Comparison of ENCODE assay signal across 8 mouse cellular contexts in genomic region chr4:135128841-135129520, GRCm38 (mm10). TPM values are rescaled to one million over a fixed set of nuclear protein-coding genes. Genes with fewer than 3 reads are reported as not detected.
DNase-seq lines count a peak whose midpoint lies in the region; ATAC-seq and TF ChIP-seq lines count a peak whose summit lies in the region.

No protein-coding gene starts in this region.

- no peak for TF ChIP-seq CTCF in lung, adult 2 months (IDR thresholded peaks at IDR 0.05; ENCODE audit: insufficient read depth, low read length)

- H3K36me3 ChIP-seq in lung, embryonic 15.5 days = no peaks in the 10 kb centered on the region
- H3K36me3 ChIP-seq in hindbrain, embryonic 14.5 days (replicated peaks; ENCODE audit: control insufficient read depth, insufficient read depth) = no peaks in the 10 kb centered on the region
- H3K36me3 ChIP-seq in stomach, embryonic 15.5 days = no peaks in the 10 kb centered on the region

- DNase-seq in lung, adult 2 months = no peak
- peak; percentile 50 for DNase-seq in hindbrain, embryonic 14.5 days (ENCODE audit: low spot score)
- DNase-seq in urinary bladder, adult 18-20 months (ENCODE audit: low spot score in 2 of 2) = no peak
- no peak for DNase-seq in frontal cortex, adult 2 months (ENCODE audit: extremely low spot score in 1 of 2, low spot score in 1 of 2)

- H3K4me1 ChIP-seq in lung, embryonic 15.5 days = no peaks in the 10 kb centered on the region
- no peaks in the 10 kb centered on the region for H3K4me1 ChIP-seq in lung, adult 2 months (ENCODE audit: control insufficient read depth, insufficient read depth, low read length)
- peaks cover 7% of the 10 kb centered on the region; the same call in 1 of the 2 replicates for H3K4me1 ChIP-seq in hindbrain, embryonic 14.5 days (replicated peaks; ENCODE audit: control insufficient read depth, insufficient read depth, low read length)
- 0 out of 2 replicates have a peak, but pooled peaks cover 8% of the 10 kb centered on the region for H3K4me1 ChIP-seq in stomach, embryonic 15.5 days

- H3K4me2 ChIP-seq in lung, embryonic 15.5 days = peak overlapping the region; percentile 48
- H3K4me2 ChIP-seq in hindbrain, embryonic 14.5 days (replicated peaks) = peak overlapping the region; percentile 55
- H3K4me2 ChIP-seq in stomach, embryonic 15.5 days = peak overlapping the region; percentile 46

- H3K27ac ChIP-seq in lung, embryonic 15.5 days = no peak overlapping the region
- H3K27ac ChIP-seq in hindbrain, embryonic 14.5 days = no peak overlapping the region
- H3K27ac ChIP-seq in stomach, embryonic 15.5 days = no peak overlapping the region

- no peaks in the 10 kb centered on the region for H3K9me3 ChIP-seq in lung, embryonic 15.5 days
- H3K9me3 ChIP-seq in hindbrain, embryonic 14.5 days (ENCODE audit: control insufficient read depth, low read length) = no peaks in the 10 kb centered on the region
- H3K9me3 ChIP-seq in stomach, embryonic 15.5 days = no peaks in the 10 kb centered on the region

- no peak overlapping the region for H3K9ac ChIP-seq in lung, embryonic 15.5 days
- H3K9ac ChIP-seq in hindbrain, embryonic 14.5 days = peak overlapping the region; percentile 55
- H3K9ac ChIP-seq in stomach, embryonic 15.5 days = no peak overlapping the region

- WGBS in lung, embryonic 15.5 days = 15% methylated on average over 22 of the region's 22 CpGs
- WGBS in lung, adult 2 months = 21% methylated on average over 22 of the region's 22 CpGs
- WGBS in hindbrain, embryonic 14.5 days = 20% methylated on average over 22 of the region's 22 CpGs
- 16% methylated on average over 22 of the region's 22 CpGs for WGBS in stomach, embryonic 15.5 days

- H3K27me3 ChIP-seq in lung, embryonic 15.5 days = peaks cover 15% of the 10 kb centered on the region; the same call in 1 of the 2 replicates
- peaks cover 5% of the 10 kb centered on the region for H3K27me3 ChIP-seq in hindbrain, embryonic 14.5 days (ENCODE audit: control insufficient read depth, insufficient read depth, low read length)
- H3K27me3 ChIP-seq in stomach, embryonic 15.5 days (replicated peaks) = 0 out of 2 replicates have a peak, but pooled peaks cover 4% of the 10 kb centered on the region

- ATAC-seq in lung, embryonic 15.5 days (ENCODE audit: borderline replicate concordance, extremely low read depth, low FRiP score, low TSS enrichment) = no peak
- ATAC-seq in common myeloid progenitor, adult 5-6 weeks (replicated peaks; ENCODE audit: low read depth, poor library complexity, severe bottlenecking) = peak; percentile 75
- no peak for ATAC-seq in hindbrain, embryonic 14.5 days (ENCODE audit: low FRiP score)
- peak; percentile 86 for ATAC-seq in megakaryocyte, adult 5-6 weeks (ENCODE audit: poor library complexity, severe bottlenecking)
- no peak for ATAC-seq in stomach, embryonic 15.5 days (ENCODE audit: insufficient read depth, low FRiP score, low read depth)

- H3K4me3 ChIP-seq in lung, embryonic 15.5 days = peak overlapping the region; percentile 15
- H3K4me3 ChIP-seq in lung, adult 2 months (replicated peaks; ENCODE audit: extremely low read depth, low read depth, low read length) = no peak overlapping the region
- H3K4me3 ChIP-seq in hindbrain, embryonic 14.5 days (replicated peaks; ENCODE audit: low read length) = peak overlapping the region; percentile 22
- H3K4me3 ChIP-seq in stomach, embryonic 15.5 days (replicated peaks) = peak overlapping the region; percentile 5

- no peak for TF ChIP-seq POLR2A in lung, adult 2 months (IDR thresholded peaks at IDR 0.05; ENCODE audit: borderline replicate concordance, extremely low read depth, low read depth, low read length)

RNA-seq across cellular contexts. Expression of gene Runx3, which starts 8.5 kb away (rescaled TPM):
- 0.04 and 0.20 TPM in 2 replicates for polyA plus RNA-seq in lung, embryonic 15.5 days (2015; fragmentation: Nextera tagmentation; extraction: Ambion mirVana)
- 2.8 and 3.5 TPM in 2 replicates for polyA plus RNA-seq in lung, adult 2 months (2012; rRNA removed)
- 8.9 and 20.1 TPM in 2 replicates for total RNA-seq in common myeloid progenitor, adult 5-6 weeks (2017)
- not detected in 2 replicates for polyA plus RNA-seq in hindbrain, embryonic 14.5 days (2014; fragmentation: Nextera tagmentation; extraction: Ambion mirVana)
- 18.1 and 20.8 TPM in 2 replicates for total RNA-seq in megakaryocyte, adult 5-6 weeks (2015)
- 4.3 and 6.5 TPM in 2 replicates for total RNA-seq in megakaryocyte, adult 5-6 weeks (2017)
- 0.21 and 0.26 TPM in 2 replicates for polyA plus RNA-seq in stomach, embryonic 15.5 days (2015; fragmentation: Nextera tagmentation; extraction: Ambion mirVana)
- polyA plus RNA-seq in frontal cortex, adult 2 months (2012; rRNA removed) = 0.69 TPM in 1 of 2 replicates, not detected in the other

Comparison
In these comparisons a context has a peak if more than half of its experiments do, and no peak if none do; other contexts are left out.
1. ATAC-seq: peak in common myeloid progenitor, adult 5-6 weeks (single experiment) and megakaryocyte, adult 5-6 weeks (single experiment); none in lung, embryonic 15.5 days (single experiment), hindbrain, embryonic 14.5 days (single experiment) and stomach, embryonic 15.5 days (single experiment).
2. Peak in every context shown above with its lines, with median percentiles within 50 percentile points of each other: H3K4me2 ChIP-seq.